Comparison of ENCODE assay signal across 17 mouse cellular contexts in genomic region chr6:114871010-114871660, GRCm38 (mm10).
DNase-seq lines count a peak whose midpoint lies in the region; ATAC-seq and TF ChIP-seq lines count a peak whose summit lies in the region.
"Had no signal": no experiment of that assay in that cellular context is flagged by ENCODE, and none has a peak within 500 bp of the region (broad histone marks: within the 10 kb centered on the region; RNA-seq: fewer than 3 reads in every experiment).

No protein-coding gene starts in this region.

- no peak for ATAC-seq in embryonic facial prominence, embryonic 14.5 days (ENCODE audit: low read depth)
- no peak for ATAC-seq in stomach, postnatal 0 days (ENCODE audit: low FRiP score, low TSS enrichment)
- no peak for ATAC-seq in midbrain, postnatal 0 days (ENCODE audit: low FRiP score)
- ATAC-seq: hindbrain, embryonic 16.5 days had no signal

- peak overlapping the region; percentile 74; the same call in 1 of the 2 replicates for H3K27ac ChIP-seq in gastrocnemius, adult 2 months
- peak overlapping the region; percentile 25; the same call in 1 of the 2 replicates for H3K27ac ChIP-seq in layer of hippocampus, adult 2 months
- H3K27ac ChIP-seq in embryonic facial prominence, embryonic 14.5 days (replicated peaks; ENCODE audit: low read depth, low read length), result 0 out of 2 replicates have a peak overlapping the region, but pooled peaks have one; percentile 0
- no peak overlapping the region for H3K27ac ChIP-seq in stomach, postnatal 0 days (replicated peaks)
- H3K27ac ChIP-seq in midbrain, postnatal 0 days (ENCODE audit: low read depth, low read length), result no peak overlapping the region
- H3K27ac ChIP-seq: liver, embryonic 14.5 days had no signal

- no peaks in the 10 kb centered on the region for H3K27me3 ChIP-seq in embryonic facial prominence, embryonic 14.5 days (replicated peaks; ENCODE audit: control insufficient read depth, insufficient read depth, low read length)
- H3K27me3 ChIP-seq in stomach, postnatal 0 days (ENCODE audit: control insufficient read depth, insufficient read depth, low read length), result no peaks in the 10 kb centered on the region
- H3K27me3 ChIP-seq in midbrain, postnatal 0 days (ENCODE audit: insufficient read depth, low read length), result no peaks in the 10 kb centered on the region

- H3K9me3 ChIP-seq in embryonic facial prominence, embryonic 14.5 days (ENCODE audit: control insufficient read depth, low read length), result no peaks in the 10 kb centered on the region
- H3K9me3 ChIP-seq in stomach, postnatal 0 days (ENCODE audit: control insufficient read depth, low read length), result no peaks in the 10 kb centered on the region
- H3K9me3 ChIP-seq in midbrain, postnatal 0 days (ENCODE audit: low read length), result no peaks in the 10 kb centered on the region

- no peak for TF ChIP-seq EP300 in stomach, postnatal 0 days (optimal IDR thresholded peaks at IDR 0.05)

- H3K4me1 ChIP-seq in embryonic facial prominence, embryonic 14.5 days (ENCODE audit: control insufficient read depth, insufficient read depth, low read length), result peaks cover 55% of the 10 kb centered on the region
- peaks cover 23% of the 10 kb centered on the region for H3K4me1 ChIP-seq in stomach, postnatal 0 days (replicated peaks; ENCODE audit: control insufficient read depth, insufficient read depth)
- H3K4me1 ChIP-seq in midbrain, postnatal 0 days (ENCODE audit: insufficient read depth, low read length), result peaks cover 31% of the 10 kb centered on the region

- no peak overlapping the region for H3K4me2 ChIP-seq in embryonic facial prominence, embryonic 14.5 days (ENCODE audit: low read depth, low read length)
- no peak overlapping the region for H3K4me2 ChIP-seq in stomach, postnatal 0 days (replicated peaks; ENCODE audit: low read depth)
- no peak overlapping the region for H3K4me2 ChIP-seq in midbrain, postnatal 0 days (ENCODE audit: low read depth, low read length, poor library complexity, severe bottlenecking)

- no peak for DNase-seq in gastrocnemius, adult 2 months
- DNase-seq in gastrocnemius, postnatal 14 days, result no peak
- DNase-seq in layer of hippocampus, adult 2 months (ENCODE audit: low spot score in 2 of 2), result no peak
- no peak for DNase-seq in layer of hippocampus, adult 9-10 months (ENCODE audit: low spot score)
- DNase-seq in embryonic facial prominence, embryonic 14.5 days (ENCODE audit: low spot score), result no peak
- no peak for DNase-seq in stomach, postnatal 0 days (ENCODE audit: low spot score)
- DNase-seq in midbrain, postnatal 0 days (ENCODE audit: low spot score), result no peak
- DNase-seq in right cerebral cortex, adult 18-20 months, result no peak
- DNase-seq: adrenal gland, postnatal 25 days; cerebellum, adult 9-11 months; embryo, embryonic 11 days; heart, adult 11 months; kidney, postnatal 25 days; lung, postnatal 10 days; thymus, postnatal 36 days had no signal

- H3K36me3 ChIP-seq in embryonic facial prominence, embryonic 14.5 days (ENCODE audit: control insufficient read depth, insufficient read depth, low read length), result 0 out of 2 replicates have a peak, but pooled peaks cover 4% of the 10 kb centered on the region
- 0 out of 2 replicates have a peak, but pooled peaks cover 4% of the 10 kb centered on the region for H3K36me3 ChIP-seq in stomach, postnatal 0 days (ENCODE audit: control insufficient read depth, insufficient read depth, low read length)
- no peaks in the 10 kb centered on the region for H3K36me3 ChIP-seq in midbrain, postnatal 0 days (ENCODE audit: insufficient read depth, low read length)

- intact Hi-C loops in gastrocnemius, adult 2 months (cut with DNase I), result no loop called here
- intact Hi-C loops in gastrocnemius, postnatal 14 days (cut with DNase I; ENCODE audit: low total_unique reads), result no loop called here

- TF ChIP-seq CTCF in gastrocnemius, adult 2 months (IDR thresholded peaks at IDR 0.05), result no peak; the same call in 1 of the 2 replicates
- TF ChIP-seq CTCF in layer of hippocampus, adult 2 months (conservative IDR thresholded peaks at IDR 0.05), result peak; percentile 43
- TF ChIP-seq CTCF in stomach, postnatal 0 days (IDR thresholded peaks at IDR 0.05; ENCODE audit: low read depth), result 0 out of 2 replicates have a peak, but pooled peaks have one; percentile 23
- no peak for TF ChIP-seq CTCF in midbrain, postnatal 0 days (IDR thresholded peaks at IDR 0.05)

- WGBS in embryonic facial prominence, embryonic 14.5 days, result 74% methylated on average over 14 of the region's 14 CpGs
- 89% methylated on average over 14 of the region's 14 CpGs for WGBS in stomach, postnatal 0 days
- WGBS in midbrain, postnatal 0 days, result 89% methylated on average over 14 of the region's 14 CpGs

- H3K4me3 ChIP-seq in gastrocnemius, adult 2 months, result no peak overlapping the region
- H3K4me3 ChIP-seq in layer of hippocampus, adult 2 months, result no peak overlapping the region
- no peak overlapping the region for H3K4me3 ChIP-seq in embryonic facial prominence, embryonic 14.5 days (ENCODE audit: low read depth, low read length)
- no peak overlapping the region for H3K4me3 ChIP-seq in stomach, postnatal 0 days (ENCODE audit: low read depth, low read length)
- no peak overlapping the region for H3K4me3 ChIP-seq in midbrain, postnatal 0 days (ENCODE audit: low read depth, low read length)

- H3K9ac ChIP-seq in embryonic facial prominence, embryonic 14.5 days (ENCODE audit: low read depth, low read length), result no peak overlapping the region
- H3K9ac ChIP-seq in stomach, postnatal 0 days (ENCODE audit: low read length), result no peak overlapping the region
- H3K9ac ChIP-seq in midbrain, postnatal 0 days (replicated peaks; ENCODE audit: low read length, poor library complexity, severe bottlenecking), result no peak overlapping the region
- H3K9ac ChIP-seq: liver, embryonic 14.5 days had no signal

Comparison
In these comparisons a context has a peak if more than half of its experiments do, and no peak if none do; other contexts are left out.
1. H3K27ac ChIP-seq: peak in gastrocnemius, adult 2 months (single experiment), layer of hippocampus, adult 2 months (single experiment) and embryonic facial prominence, embryonic 14.5 days (single experiment); none in stomach, postnatal 0 days (single experiment) and midbrain, postnatal 0 days (single experiment).
2. CTCF ChIP-seq: peak in layer of hippocampus, adult 2 months (single experiment) and stomach, postnatal 0 days (single experiment); none in gastrocnemius, adult 2 months (single experiment) and midbrain, postnatal 0 days (single experiment).